15 mouse cellular contexts compared by ENCODE assay signal in genomic region chr14:62758714-62759113, GRCm38 (mm10). TPM values are rescaled to one million over a fixed set of nuclear protein-coding genes. Genes with fewer than 3 reads are reported as not detected.
A peak's percentile ranks its signal among the peaks of the same experiment; 100 is the strongest.
DNase-seq lines count a peak whose midpoint lies in the region; ATAC-seq and TF ChIP-seq lines count a peak whose summit lies in the region.
"Had no signal": no experiment of that assay in that cellular context is flagged by ENCODE, and none has a peak within 500 bp of the region (broad histone marks: within the 10 kb centered on the region; RNA-seq: fewer than 3 reads in every experiment).

No protein-coding gene starts in this region.

- H3K27me3 ChIP-seq in forebrain, embryonic 13.5 days, result no peaks in the 10 kb centered on the region
- no peaks in the 10 kb centered on the region for H3K27me3 ChIP-seq in forebrain, embryonic 15.5 days
- no peaks in the 10 kb centered on the region for H3K27me3 ChIP-seq in intestine, postnatal 0 days (replicated peaks; ENCODE audit: control insufficient read depth, insufficient read depth, low read length)
- H3K27me3 ChIP-seq in intestine, embryonic 16.5 days (replicated peaks; ENCODE audit: control insufficient read depth, insufficient read depth, low read length), result no peaks in the 10 kb centered on the region
- no peaks in the 10 kb centered on the region for H3K27me3 ChIP-seq in CH12.LX (replicated peaks)
- H3K27me3 ChIP-seq: limb, embryonic 15.5 days had no signal

- H3K9ac ChIP-seq in forebrain, embryonic 13.5 days, result no peak overlapping the region
- H3K9ac ChIP-seq in forebrain, embryonic 15.5 days (replicated peaks), result no peak overlapping the region
- no peak overlapping the region for H3K9ac ChIP-seq in intestine, postnatal 0 days (ENCODE audit: low read depth, low read length)
- no peak overlapping the region for H3K9ac ChIP-seq in intestine, embryonic 16.5 days (ENCODE audit: low read depth, low read length)
- H3K9ac ChIP-seq in CH12.LX (ENCODE audit: insufficient read depth, low read depth), result no peak overlapping the region; the same call in 1 of the 2 replicates

- peak overlapping the region; percentile 87; the same call in 1 of the 2 replicates for H3K4me2 ChIP-seq in forebrain, embryonic 13.5 days
- H3K4me2 ChIP-seq in forebrain, embryonic 15.5 days (replicated peaks), result no peak overlapping the region
- H3K4me2 ChIP-seq in intestine, postnatal 0 days (replicated peaks; ENCODE audit: low read depth), result peak overlapping the region; percentile 97; the same call in 1 of the 2 replicates
- no peak overlapping the region for H3K4me2 ChIP-seq in intestine, embryonic 16.5 days (ENCODE audit: low read depth, low read length)
- H3K4me2 ChIP-seq in CH12.LX (ENCODE audit: insufficient read depth, low read depth, poor library complexity, severe bottlenecking), result peak overlapping the region; percentile 81

- no peak for TF ChIP-seq POLR2A in CH12.LX (IDR thresholded peaks at IDR 0.05; ENCODE audit: low read depth, low read length)
- TF ChIP-seq POLR2A in lung, adult 2 months (IDR thresholded peaks at IDR 0.05; ENCODE audit: borderline replicate concordance, extremely low read depth, low read depth, low read length), result no peak

- TF ChIP-seq RAD21 in CH12.LX (IDR thresholded peaks at IDR 0.05; ENCODE audit: low read depth, low read length), result no peak

- peaks cover 20% of the 10 kb centered on the region for H3K4me1 ChIP-seq in forebrain, embryonic 13.5 days
- H3K4me1 ChIP-seq in forebrain, embryonic 15.5 days, result peaks cover 20% of the 10 kb centered on the region
- H3K4me1 ChIP-seq in intestine, postnatal 0 days (replicated peaks; ENCODE audit: control insufficient read depth, insufficient read depth, low read length), result no peaks in the 10 kb centered on the region
- H3K4me1 ChIP-seq in intestine, embryonic 16.5 days (ENCODE audit: control insufficient read depth, insufficient read depth, low read length), result peaks cover 6% of the 10 kb centered on the region
- H3K4me1 ChIP-seq in CH12.LX (ENCODE audit: control insufficient read depth in 1 of 2, insufficient read depth in 2 of 2), result peaks cover 0 to 52% of the 10 kb centered on the region in 2 experiments; a peak in 2 of 4 replicates
- no peaks in the 10 kb centered on the region; the same call in 1 of the 2 replicates for H3K4me1 ChIP-seq in lung, adult 2 months (ENCODE audit: control insufficient read depth, insufficient read depth, low read length)

- H3K27ac ChIP-seq in forebrain, embryonic 13.5 days, result no peak overlapping the region
- H3K27ac ChIP-seq in forebrain, embryonic 15.5 days (replicated peaks), result no peak overlapping the region
- H3K27ac ChIP-seq in intestine, postnatal 0 days (ENCODE audit: low read depth, low read length), result no peak overlapping the region
- no peak overlapping the region for H3K27ac ChIP-seq in intestine, embryonic 16.5 days (ENCODE audit: low read length)
- H3K27ac ChIP-seq in CH12.LX (ENCODE audit: insufficient read depth, low read depth), result no peak overlapping the region

- ATAC-seq in forebrain, embryonic 13.5 days, result no peak
- ATAC-seq in forebrain, embryonic 15.5 days (replicated peaks), result no peak
- ATAC-seq in intestine, postnatal 0 days, result no peak
- no peak for ATAC-seq in intestine, embryonic 16.5 days

- peaks cover 13% of the 10 kb centered on the region; the same call in 1 of the 2 replicates for H3K36me3 ChIP-seq in forebrain, embryonic 13.5 days (ENCODE audit: poor library complexity, severe bottlenecking)
- peaks cover 4% of the 10 kb centered on the region; the same call in 1 of the 2 replicates for H3K36me3 ChIP-seq in forebrain, embryonic 15.5 days
- H3K36me3 ChIP-seq in intestine, postnatal 0 days (ENCODE audit: control insufficient read depth, insufficient read depth), result no peaks in the 10 kb centered on the region
- no peaks in the 10 kb centered on the region for H3K36me3 ChIP-seq in intestine, embryonic 16.5 days (ENCODE audit: control insufficient read depth, insufficient read depth, low read length)
- peaks cover 0 to 24% of the 10 kb centered on the region in 2 experiments for H3K36me3 ChIP-seq in CH12.LX (replicated peaks in 1 of 2; ENCODE audit: control insufficient read depth in 1 of 2, insufficient read depth in 1 of 2, low read length in 1 of 2)
- H3K36me3 ChIP-seq: limb, embryonic 15.5 days had no signal

- dilution Hi-C loops in CH12.LX (cut with MboI; ENCODE audit: extremely low pct_ligation_motif_present, extremely low pct_unique_long_range_greater_than_20kb, low sequenced_read_pairs), result no loop called here

- in situ Hi-C loops in CH12.LX (cut with MboI; ENCODE audit: low pct_ligation_motif_present, low pct_unique_long_range_greater_than_20kb, low sequenced_read_pairs), result no loop called here

- TF ChIP-seq CTCF in intestine, postnatal 0 days (IDR thresholded peaks at IDR 0.05; ENCODE audit: low read depth), result no peak
- no peak for TF ChIP-seq CTCF in CH12.LX (conservative IDR thresholded peaks at IDR 0.05 in 1 of 2, IDR thresholded peaks at IDR 0.05 in 1 of 2; ENCODE audit: low read depth in 2 of 2, low read length in 2 of 2)
- TF ChIP-seq CTCF in lung, adult 2 months (IDR thresholded peaks at IDR 0.05; ENCODE audit: insufficient read depth, low read length), result no peak

- no peak for TF ChIP-seq EP300 in CH12.LX (IDR thresholded peaks at IDR 0.05; ENCODE audit: low read length)

- no peaks in the 10 kb centered on the region for H3K9me3 ChIP-seq in forebrain, embryonic 13.5 days (replicated peaks)
- H3K9me3 ChIP-seq in forebrain, embryonic 15.5 days, result no peaks in the 10 kb centered on the region
- no peaks in the 10 kb centered on the region for H3K9me3 ChIP-seq in intestine, postnatal 0 days (ENCODE audit: control insufficient read depth)
- no peaks in the 10 kb centered on the region for H3K9me3 ChIP-seq in intestine, embryonic 16.5 days (ENCODE audit: control insufficient read depth, low read length)
- H3K9me3 ChIP-seq in CH12.LX (replicated peaks; ENCODE audit: low read length), result no peaks in the 10 kb centered on the region
- H3K9me3 ChIP-seq: G1E; limb, embryonic 15.5 days had no signal

- H3K79me2 ChIP-seq in CH12.LX (replicated peaks; ENCODE audit: control insufficient read depth, extremely low read depth, insufficient read depth, poor library complexity, severe bottlenecking), result peaks cover 15% of the 10 kb centered on the region; the same call in 1 of the 2 replicates

- WGBS in forebrain, embryonic 13.5 days, result 93% methylated on average over 5 of the region's 5 CpGs
- 93% methylated on average over 5 of the region's 5 CpGs for WGBS in forebrain, embryonic 15.5 days
- 91% methylated on average over 5 of the region's 5 CpGs for WGBS in intestine, postnatal 0 days
- WGBS in intestine, embryonic 16.5 days, result 90% methylated on average over 5 of the region's 5 CpGs
- 88% methylated on average over 5 of the region's 5 CpGs for whole genome bisulfite sequencing in lung, adult 2 months

- DNase-seq in CH12.LX (ENCODE audit: extremely low read depth), result no peak
- peak; percentile 25 for DNase-seq in induced T-regulatory cell, adult 2 months (ENCODE audit: low read depth)
- no peak for DNase-seq in lung, adult 2 months
- DNase-seq: adrenal gland, postnatal 25 days; heart, adult 2 months; kidney, adult 11 months; kidney, postnatal 25 days; layer of hippocampus, adult 9-11 months; right cerebral cortex, postnatal 4 days had no signal

- no peak overlapping the region for H3K4me3 ChIP-seq in forebrain, embryonic 13.5 days
- no peak overlapping the region for H3K4me3 ChIP-seq in forebrain, embryonic 15.5 days
- no peak overlapping the region for H3K4me3 ChIP-seq in intestine, postnatal 0 days (ENCODE audit: low read depth, low read length)
- no peak overlapping the region for H3K4me3 ChIP-seq in intestine, embryonic 16.5 days (ENCODE audit: low read length)
- no peak overlapping the region for H3K4me3 ChIP-seq in CH12.LX (replicated peaks in 1 of 3; ENCODE audit: low read depth in 2 of 3, low read length in 2 of 3, poor library complexity in 1 of 3)
- H3K4me3 ChIP-seq in lung, adult 2 months (replicated peaks; ENCODE audit: extremely low read depth, low read depth, low read length), result no peak overlapping the region

TF ChIP-seq in CH12.LX, 34 proteins besides CTCF, POLR2A, EP300 and RAD21 (continues in another document):
- no peak for TF ChIP-seq CHD2 (IDR thresholded peaks at IDR 0.05; ENCODE audit: low read length)
- no peak for TF ChIP-seq ELF1 (IDR thresholded peaks at IDR 0.05; ENCODE audit: low read depth, low read length)
- TF ChIP-seq ZC3H11A (IDR thresholded peaks at IDR 0.05; ENCODE audit: low read depth, low read length), result no peak
- TF ChIP-seq MAZ (IDR thresholded peaks at IDR 0.05; ENCODE audit: low read depth, low read length), result no peak; the same call in 1 of the 2 replicates
- TF ChIP-seq POLR2AphosphoS2 (IDR thresholded peaks at IDR 0.05; ENCODE audit: low read depth, low read length), result 0 out of 2 replicates have a peak, but pooled peaks have one; percentile 22
- TF ChIP-seq NELFE (IDR thresholded peaks at IDR 0.05; ENCODE audit: low read depth, low read length), result no peak
- no peak for TF ChIP-seq JUN (IDR thresholded peaks at IDR 0.05; ENCODE audit: insufficient read depth, low read depth, low read length)
- no peak for TF ChIP-seq JUND (conservative IDR thresholded peaks at IDR 0.05; ENCODE audit: low read depth, low read length)
- TF ChIP-seq E2F4 (IDR thresholded peaks at IDR 0.05; ENCODE audit: insufficient replicate concordance, low read depth, low read length), result no peak
- no peak for TF ChIP-seq MYC (IDR thresholded peaks at IDR 0.05; ENCODE audit: low read depth, low read length)
- no peak for TF ChIP-seq ZKSCAN1 (IDR thresholded peaks at IDR 0.05; ENCODE audit: borderline replicate concordance, low read depth, low read length)
- no peak for TF ChIP-seq SMC3 (IDR thresholded peaks at IDR 0.05; ENCODE audit: low read depth, low read length)
- no peak for TF ChIP-seq ZNF384 (IDR thresholded peaks at IDR 0.05; ENCODE audit: low read depth, low read length)
- TF ChIP-seq GABPA (IDR thresholded peaks at IDR 0.05; ENCODE audit: insufficient replicate concordance, low read depth, low read length), result no peak
- no peak for TF ChIP-seq NRF1 (IDR thresholded peaks at IDR 0.05; ENCODE audit: low read depth, low read length)
- TF ChIP-seq ZMIZ1 (IDR thresholded peaks at IDR 0.05; ENCODE audit: low read depth, low read length), result 0 out of 2 replicates have a peak, but pooled peaks have one; percentile 51
- TF ChIP-seq TBP (conservative IDR thresholded peaks at IDR 0.05; ENCODE audit: low read depth, low read length), result no peak

RNA-seq across cellular contexts. Expression of gene Ints6, which starts 2.3 kb away (rescaled TPM):
- 17.9 and 19.4 TPM in 2 replicates for polyA plus RNA-seq in forebrain, embryonic 13.5 days (2015; fragmentation: Nextera tagmentation; extraction: Ambion mirVana)
- polyA plus RNA-seq in forebrain, embryonic 15.5 days (2015; fragmentation: Nextera tagmentation; extraction: Ambion mirVana), result 17.7 and 17.9 TPM in 2 replicates
- polyA plus RNA-seq in intestine, postnatal 0 days (2015; fragmentation: Nextera tagmentation; extraction: Ambion mirVana), result 6.5 and 8.5 TPM in 2 replicates
- 13.1 and 16.7 TPM in 2 replicates for polyA plus RNA-seq in intestine, embryonic 16.5 days (2015; fragmentation: Nextera tagmentation; extraction: Ambion mirVana)
- total RNA-seq in CH12.LX (2012; rRNA removed), result 21.5 and 31.3 TPM in 2 replicates
- total RNA-seq in CH12.LX (2014; rRNA removed), result 53.4 and 55.7 TPM in 2 replicates
- polyA plus RNA-seq in CH12.LX (2012; ENCODE audit: insufficient read length, low read depth), result 41.1 and 44.0 TPM in 2 replicates
- 4.9 and 5.9 TPM in 2 replicates for polyA plus RNA-seq in lung, adult 2 months (2012; rRNA removed)

Comparison
In these comparisons a context has a peak if more than half of its experiments do, and no peak if none do; other contexts are left out.
1. H3K4me2 ChIP-seq: peak in forebrain, embryonic 13.5 days (single experiment), intestine, postnatal 0 days (single experiment) and CH12.LX (single experiment); none in forebrain, embryonic 15.5 days (single experiment) and intestine, embryonic 16.5 days (single experiment).